Mouse (Mus musculus): ENCODE measurements around the gene Ifrd2.

DNA sequence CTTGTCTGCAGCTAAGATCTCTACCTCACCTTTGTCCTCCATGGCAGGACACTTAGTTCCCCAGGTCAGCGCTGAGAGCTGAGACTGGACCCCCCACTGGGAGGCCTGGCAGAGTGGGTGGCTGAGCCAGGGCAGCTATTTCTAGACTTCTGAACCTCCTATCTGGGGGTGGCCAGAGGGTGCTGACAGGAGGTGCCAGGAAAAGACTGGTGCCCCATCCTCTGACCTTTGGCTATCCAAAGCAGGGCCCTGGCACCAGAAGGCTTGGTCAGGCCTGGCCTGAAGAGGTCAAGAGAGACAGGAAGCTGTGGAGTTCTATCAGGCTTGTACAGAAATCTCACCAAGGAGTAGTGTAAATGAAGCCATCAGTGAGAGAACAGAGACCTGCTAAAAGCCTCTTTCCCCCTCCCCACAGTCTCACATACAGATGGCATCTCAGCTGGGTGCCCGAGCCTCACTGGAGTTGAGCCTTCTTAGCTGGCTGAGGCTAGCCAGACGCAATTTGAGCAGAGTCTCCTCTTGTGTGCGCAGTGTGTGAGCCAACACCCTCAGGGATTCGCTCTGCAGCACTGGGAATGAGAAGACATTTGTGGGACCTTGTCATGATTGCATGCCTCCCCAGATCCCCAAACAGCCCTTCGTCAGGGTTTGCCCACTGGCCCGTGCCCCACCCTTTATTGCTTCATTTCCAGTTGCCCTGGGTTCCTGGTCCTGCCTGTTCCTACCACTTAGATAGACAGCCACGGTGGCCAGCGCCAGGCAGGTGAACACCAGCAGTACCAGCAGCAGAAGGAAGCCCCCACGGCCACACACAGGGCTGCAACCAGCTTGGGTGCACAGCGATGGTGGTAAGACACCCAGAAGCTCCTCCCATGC, 5.9 kb downstream of the Ifrd2 start:
- TF ChIP-seq CTCF (IDR thresholded peaks at IDR 0.05; ENCODE audit: control insufficient read depth, insufficient read depth, insufficient replicate concordance, low read depth, low read length) (no peak), POLR2A (IDR thresholded peaks at IDR 0.05; ENCODE audit: control insufficient read depth, low read depth, low read length) (no peak)

Data from testis, adult 2 months (tissue).